Mouse (Mus musculus) G1E (cell line): ENCODE measurements around the gene Il11.

Experiments used
- CTCF ChIP-seq: IDR thresholded peaks from 2 replicates; pipeline ENCODE4 v1.5.1; 2012; ENCODE audit warnings: low read depth, low read length, inconsistent platforms, mixed read lengths
- GATA1 ChIP-seq: IDR thresholded peaks from 2 replicates; pipeline ENCODE4 v1.6.1; 2012; ENCODE audit warnings: borderline replicate concordance, low read length, inconsistent platforms, mixed read lengths
- TAL1 ChIP-seq: conservative IDR thresholded peaks from 2 replicates; pipeline ENCODE4 v1.6.1; 2012; ENCODE audit warnings: low read depth, low read length, inconsistent platforms, mixed read lengths

DNA sequence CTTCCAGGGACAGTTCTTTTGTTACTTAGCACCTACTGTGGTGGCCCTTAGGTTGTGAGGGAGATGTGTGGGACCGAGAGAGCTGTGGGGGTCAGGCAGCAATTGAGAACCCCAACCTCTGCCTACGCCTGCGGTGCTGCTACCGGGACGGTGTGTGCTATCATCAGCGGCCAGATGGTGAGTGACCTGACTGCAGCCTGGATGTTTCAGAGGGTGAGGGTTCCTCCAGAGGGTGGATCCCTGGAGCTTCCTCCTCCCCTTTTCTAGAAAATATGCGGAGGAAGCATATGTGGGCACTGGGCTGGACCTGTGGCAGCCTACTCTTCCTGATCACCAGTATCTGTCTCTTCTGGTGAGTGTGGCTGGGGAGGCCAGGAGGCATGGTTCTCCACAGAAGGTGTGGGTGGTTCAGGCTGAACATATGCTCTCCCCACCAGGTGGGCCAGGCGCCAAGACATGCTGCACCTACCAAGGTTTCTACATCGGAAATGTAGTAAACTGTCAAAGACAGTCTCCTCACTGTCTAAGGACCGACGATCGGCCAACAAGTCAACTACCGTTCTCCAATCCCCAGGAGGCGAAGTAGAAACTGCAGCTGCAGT, 1.1 kb upstream of the Il11 start:
- TF ChIP-seq CTCF (no peak), GATA1 (no peak), TAL1 (peak; percentile 64; the same call in 1 of the 2 replicates)
